Mouse (Mus musculus): ENCODE measurements at regions not wholly inside any gene's neighbourhood (a gene's known extent, or its start where the extent isn't known, plus 50 kb on each side); places are given as distances from the start of the nearest gene placed in this dataset.
A peak's percentile ranks its signal among the peaks of the same experiment; 100 is the strongest.

DNA sequence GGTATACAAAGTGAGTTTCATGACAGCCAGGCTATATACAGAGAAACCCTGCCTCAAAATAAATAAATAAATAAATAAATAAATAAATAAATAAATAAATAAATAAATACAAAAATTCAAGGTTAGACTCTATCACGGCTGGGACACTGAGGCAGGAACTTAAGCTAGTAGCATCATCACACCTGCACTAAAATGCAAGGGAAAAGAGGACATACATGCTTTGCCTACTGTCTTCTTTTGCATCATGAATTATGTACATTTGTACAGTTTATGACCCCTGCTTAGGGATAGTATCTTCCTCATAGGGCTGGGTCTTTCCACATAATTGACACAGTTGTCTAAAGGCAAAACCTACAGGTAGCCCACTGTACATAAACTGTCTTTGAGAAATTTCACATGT is 252.5 kb downstream of the Tpm3-rs7 start:
- DNase-seq: no peak
- intact Hi-C loops (cut with DNase I; ENCODE audit: low total_unique reads): no loop called here

DNA sequence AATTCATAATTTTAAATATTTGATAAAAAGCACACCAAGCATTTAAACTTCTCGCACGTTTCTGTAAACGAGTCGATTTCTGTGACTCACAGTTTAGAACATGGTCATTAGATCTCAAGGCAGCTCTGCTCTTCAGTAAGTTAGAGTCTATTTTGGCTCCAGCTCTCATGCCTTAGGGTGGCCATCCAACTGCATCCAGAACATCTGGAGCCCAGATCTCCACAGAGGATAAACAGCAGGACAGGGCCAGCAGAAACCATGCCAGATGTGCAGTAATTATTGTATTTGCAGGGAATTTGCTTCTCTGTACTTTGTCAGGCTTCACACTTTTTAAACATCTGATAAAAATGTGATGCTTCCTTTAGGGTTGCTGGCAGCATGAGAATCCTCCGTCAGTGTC is 276.4 kb downstream of the Tpm3-rs7 start:
- intact Hi-C loops (cut with DNase I; ENCODE audit: low total_unique reads): no loop called here
- DNase-seq: peak; percentile 47

DNA sequence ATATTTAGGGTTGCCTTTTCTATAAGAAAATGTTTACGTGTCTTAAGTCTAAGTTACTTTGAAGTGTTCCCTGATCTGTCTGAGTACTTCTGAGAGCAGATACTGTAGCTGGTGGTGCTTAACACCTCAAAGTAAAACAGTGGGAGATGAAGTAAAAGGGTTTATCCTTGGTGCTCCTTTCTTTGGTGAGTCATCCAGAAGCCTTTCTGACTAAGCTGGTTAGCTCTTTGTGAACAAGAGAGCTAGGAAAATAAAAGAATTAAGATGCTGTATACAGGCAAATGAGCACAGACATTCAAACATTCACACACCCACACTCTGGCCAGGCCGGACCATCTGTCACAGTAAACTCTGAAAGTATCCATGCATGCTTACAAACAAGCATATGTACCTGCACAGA is 312.7 kb downstream of the Tpm3-rs7 start:
- intact Hi-C loops (cut with DNase I; ENCODE audit: low total_unique reads): no loop called here
- no peak for DNase-seq

DNA sequence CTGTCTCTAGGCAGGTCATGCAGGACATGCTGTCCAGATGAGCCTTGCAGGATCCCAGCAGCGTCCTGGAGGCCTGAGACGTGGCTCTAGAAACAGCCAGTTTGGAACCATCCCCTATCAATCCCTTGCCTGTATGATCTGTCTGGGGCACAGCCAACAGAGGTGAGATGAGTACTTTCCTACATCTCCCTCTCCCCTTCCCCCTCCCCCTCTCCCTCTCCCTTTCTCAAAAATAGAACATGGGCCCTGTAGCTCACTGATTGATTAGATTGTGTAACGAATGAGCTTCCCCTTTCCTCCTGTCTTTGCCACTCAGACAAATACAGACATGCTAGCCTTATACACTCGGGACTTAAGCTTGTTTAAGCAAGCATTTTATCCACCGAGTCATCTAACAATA is 336.9 kb downstream of the Tpm3-rs7 start:
- intact Hi-C loops (cut with DNase I; ENCODE audit: low total_unique reads): no loop called here
- DNase-seq: no peak

DNA sequence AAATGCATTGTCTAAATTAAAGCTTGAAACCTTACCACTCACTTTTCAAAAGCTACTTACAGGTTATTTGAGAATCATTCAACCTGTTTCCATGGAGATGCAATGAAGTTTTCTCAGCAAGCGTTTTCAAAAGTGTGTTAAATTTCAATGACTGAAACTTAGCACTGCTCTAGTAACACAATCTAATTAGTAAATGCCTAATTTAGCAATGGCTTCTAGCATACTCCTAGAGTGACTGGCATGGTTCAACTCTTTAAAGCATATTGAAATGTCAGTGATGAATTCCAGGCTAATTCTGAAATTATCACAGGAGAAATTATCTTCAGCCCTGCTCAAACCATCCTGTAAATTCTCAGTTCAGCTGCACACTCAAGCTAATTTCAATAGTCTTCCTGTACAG is 342.5 kb downstream of the Tpm3-rs7 start:
- intact Hi-C loops (cut with DNase I; ENCODE audit: low total_unique reads): no loop called here
- no peak for DNase-seq

DNA sequence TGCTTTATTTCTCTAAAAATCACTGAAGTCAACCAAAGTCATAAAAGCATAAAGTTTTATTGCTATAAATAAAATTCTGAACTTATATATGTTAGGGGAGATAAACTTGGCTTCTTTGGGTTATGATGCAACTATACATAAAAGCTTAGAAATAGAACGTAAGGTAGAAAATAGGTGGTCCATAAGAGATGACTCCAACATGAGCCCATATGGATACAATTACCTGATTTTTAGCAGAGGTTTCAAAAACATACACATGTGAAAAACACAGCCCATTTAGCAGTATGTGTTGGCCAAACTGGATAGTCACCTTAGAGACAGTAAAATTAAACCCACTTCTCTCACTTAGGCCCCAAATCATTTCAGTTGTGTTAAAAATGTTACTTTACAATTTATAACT is 354.3 kb downstream of the Tpm3-rs7 start:
- intact Hi-C loops (cut with DNase I; ENCODE audit: low total_unique reads): no loop called here
- DNase-seq: no peak

DNA sequence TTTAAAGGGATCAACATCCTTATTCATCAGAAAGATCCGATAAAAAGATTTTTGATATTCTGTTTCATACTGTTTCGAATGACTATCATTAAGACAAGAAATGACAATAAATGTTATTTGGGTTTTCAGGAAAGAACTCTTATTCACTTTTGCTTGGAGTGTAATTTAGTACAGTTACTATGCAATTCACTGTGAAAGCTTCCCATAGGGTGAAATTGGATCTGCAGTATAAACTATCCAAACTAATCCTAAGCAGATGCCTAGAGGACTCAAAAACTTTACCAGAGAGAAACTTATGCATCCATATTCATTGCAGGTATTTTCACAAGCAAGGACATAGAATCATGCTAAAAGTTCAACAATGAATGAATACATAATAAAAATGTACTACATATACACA is 355.0 kb downstream of the Tpm3-rs7 start:
- no peak for DNase-seq
- intact Hi-C loops (cut with DNase I; ENCODE audit: low total_unique reads): no loop called here

DNA sequence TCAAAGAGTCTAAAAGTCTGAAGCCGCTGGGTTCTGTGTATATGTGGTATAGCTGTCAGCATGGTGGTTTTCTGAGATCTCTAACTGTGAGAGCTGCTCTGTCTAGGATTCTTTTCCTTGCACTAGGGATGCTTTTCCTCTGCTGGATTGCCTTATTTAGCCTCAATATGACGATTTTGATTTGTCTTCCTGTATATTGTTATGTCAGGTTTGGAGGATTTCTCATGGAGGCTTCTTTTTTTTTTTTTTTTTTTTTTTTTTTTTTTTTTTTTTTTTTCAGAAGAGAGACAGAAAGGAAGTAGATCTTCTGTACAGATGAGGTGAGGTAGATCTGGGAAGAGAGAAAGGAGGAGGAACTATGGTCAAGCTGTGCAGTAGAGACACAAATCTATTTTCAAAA is 396.5 kb downstream of the Tpm3-rs7 start:
- intact Hi-C loops (cut with DNase I; ENCODE audit: low total_unique reads): no loop called here
- no peak for DNase-seq

All from gastrocnemius, postnatal 14 days (tissue).